Mouse (Mus musculus) heart, postnatal 0 days (tissue): ENCODE results near the gene Lrfn5.

Experiments used
- CTCF ChIP-seq: IDR thresholded peaks from 2 replicates; pipeline ENCODE4 v1.5.1; 2016; ENCODE audit warnings: antibody characterized with exemption, control low read depth, low read depth
- EP300 ChIP-seq: IDR thresholded peaks from 2 replicates; pipeline ENCODE4 v1.6.1; 2016; ENCODE audit warnings: antibody characterized with exemption, low read depth

- TF ChIP-seq EP300 = no peak
- TF ChIP-seq CTCF = no peak
Observed at GRCm38 (mm10) chr12:61610081-61610480, 87.1 kb downstream of the Lrfn5 start.
